Mouse (Mus musculus) cortical plate, adult 2 months (tissue): Measurements from ENCODE around the gene Ssr2.

Experiments used
- CTCF ChIP-seq: fragments of 200-500 bp; IDR thresholded peaks from 2 replicates; pipeline ENCODE4 v1.5.1; 2011; ENCODE audit warnings: mild to moderate bottlenecking, control low read depth, low read length; ENCODE audit not compliant: insufficient read depth; ENCODE audit errors: extremely low read depth
- POLR2A ChIP-seq: fragments of 200-500 bp; IDR thresholded peaks from 2 replicates; pipeline ENCODE4 v1.6.1; 2011; ENCODE audit warnings: mild to moderate bottlenecking, low read length, control low read depth; ENCODE audit not compliant: insufficient read depth; ENCODE audit errors: extremely low read depth

- no peak for TF ChIP-seq CTCF
- peak; percentile 48; the same call in 1 of the 2 replicates for TF ChIP-seq POLR2A
Observed at GRCm38 (mm10) chr3:88620992-88621536, 45.4 kb downstream of the Ssr2 start.
